Mouse (Mus musculus): ENCODE results near the gene Gcn1l1. TPM values are rescaled to one million over a fixed set of nuclear protein-coding genes. Genes with fewer than 3 reads are reported as not detected.

The Gcn1l1 gene
- polyA plus RNA-seq, 1 experiment from 2014 or later = 62.4 TPM

DNA sequence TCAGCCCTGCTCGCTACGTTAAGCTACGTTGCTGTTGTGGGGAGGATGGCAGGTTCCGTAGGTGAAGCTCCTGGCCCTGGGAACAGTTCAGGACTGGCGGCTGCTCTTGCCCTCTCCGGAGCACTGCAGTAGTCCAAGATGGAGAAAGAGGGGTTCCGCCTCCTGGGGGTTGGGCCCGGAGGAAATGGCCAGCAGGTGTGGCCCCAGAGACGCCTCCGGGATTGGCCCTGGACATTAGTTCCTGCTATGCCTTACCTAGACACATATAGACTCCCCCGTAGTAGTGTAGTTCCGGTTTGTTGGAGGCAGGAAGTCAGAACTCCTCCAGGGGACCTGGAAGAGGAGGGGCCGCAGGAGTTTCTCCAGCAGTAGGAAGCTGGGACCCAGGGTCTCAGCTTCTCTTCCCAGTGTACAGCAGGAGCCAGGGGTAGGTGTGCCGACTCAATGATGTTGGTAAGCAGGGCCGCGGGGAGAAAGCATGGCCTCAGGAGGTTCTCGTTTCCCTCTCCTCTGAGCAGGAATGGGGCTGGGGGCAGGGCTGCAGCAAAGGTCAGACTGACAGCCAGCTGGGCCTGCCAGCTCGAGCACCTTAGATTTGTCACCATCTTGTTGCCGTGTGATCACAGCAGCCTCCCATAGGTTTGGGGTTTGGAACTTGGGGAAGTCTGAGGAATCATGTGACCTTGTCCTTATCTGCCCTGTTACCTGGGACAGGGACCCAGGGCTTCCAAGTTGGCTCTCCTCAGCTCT is 22.2 kb upstream of the Gcn1l1 start:
- Histone ChIP-seq H3K4me2 (ENCODE audit: low read depth, low read length, severe bottlenecking) (no peak overlapping the region), H3K27me3 (ENCODE audit: control insufficient read depth, insufficient read depth, low read length) (no peaks in the 10 kb centered on the region), H3K27ac (ENCODE audit: low read depth, low read length) (no peak overlapping the region), H3K36me3 (ENCODE audit: control insufficient read depth, insufficient read depth, low read length) (no peaks in the 10 kb centered on the region), H3K9me3 (ENCODE audit: control insufficient read depth, low read length) (no peaks in the 10 kb centered on the region), H3K4me1 (replicated peaks; ENCODE audit: control insufficient read depth, insufficient read depth, low read length) (peaks cover 6% of the 10 kb centered on the region; the same call in 1 of the 2 replicates), H3K9ac (ENCODE audit: low read length) (no peak overlapping the region), H3K4me3 (ENCODE audit: low read depth, low read length) (no peak overlapping the region)
- ATAC-seq (replicated peaks; ENCODE audit: low FRiP score) (no peak), DNase-seq (ENCODE audit: low spot score) (no peak)
- WGBS = 68% methylated on average over 19 of the region's 19 CpGs

DNA sequence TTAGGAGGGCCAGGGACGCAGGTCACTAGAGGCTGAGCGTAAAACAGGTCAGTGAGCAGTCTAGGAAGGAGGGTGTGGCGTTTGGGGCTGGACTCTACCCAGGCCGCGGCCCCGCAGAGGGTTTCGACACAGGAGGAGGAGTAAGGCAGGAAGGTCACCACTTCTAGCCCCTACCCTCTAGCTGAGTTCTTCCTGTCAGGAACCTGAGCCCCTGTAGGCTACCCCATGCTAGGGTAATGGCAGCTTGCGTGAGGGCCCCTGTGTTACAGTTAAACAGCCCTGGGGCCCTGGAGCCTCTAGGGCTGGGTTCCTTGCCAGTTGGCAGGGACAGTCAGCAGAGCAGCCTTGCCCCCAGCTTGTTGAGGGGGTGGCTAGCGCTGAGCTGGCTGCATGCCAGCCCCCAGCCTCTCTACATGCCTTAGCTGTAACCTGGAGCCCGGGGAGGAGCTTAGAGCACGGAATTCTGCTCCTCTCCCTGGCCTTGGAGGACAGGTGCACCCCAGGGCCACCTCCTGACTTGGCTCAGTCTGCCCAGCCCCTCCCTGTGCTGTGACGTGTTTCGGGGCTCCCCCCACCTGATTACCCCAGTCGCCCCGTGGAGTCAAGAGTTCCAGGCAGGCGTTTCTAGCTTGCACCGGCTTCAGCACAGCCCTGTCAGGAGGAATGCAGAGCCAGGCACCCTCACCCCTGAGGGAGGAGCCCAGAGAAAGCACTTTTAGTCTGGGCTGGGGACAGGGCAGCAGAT is 21.4 kb upstream of the Gcn1l1 start:
- ATAC-seq (replicated peaks; ENCODE audit: low FRiP score) (no peak), DNase-seq (ENCODE audit: low spot score) (no peak)
- Histone ChIP-seq H3K9ac (ENCODE audit: low read length) (0 out of 2 replicates have a peak overlapping the region, but pooled peaks have one; percentile 3), H3K4me1 (replicated peaks; ENCODE audit: control insufficient read depth, insufficient read depth, low read length) (no peaks in the 10 kb centered on the region; the same call in 1 of the 2 replicates), H3K9me3 (ENCODE audit: control insufficient read depth, low read length) (no peaks in the 10 kb centered on the region), H3K36me3 (ENCODE audit: control insufficient read depth, insufficient read depth, low read length) (no peaks in the 10 kb centered on the region), H3K27ac (ENCODE audit: low read depth, low read length) (no peak overlapping the region), H3K4me3 (ENCODE audit: low read depth, low read length) (no peak overlapping the region), H3K27me3 (ENCODE audit: control insufficient read depth, insufficient read depth, low read length) (no peaks in the 10 kb centered on the region), H3K4me2 (ENCODE audit: low read depth, low read length, severe bottlenecking) (no peak overlapping the region)
- 66% methylated on average over 17 of the region's 17 CpGs for whole genome bisulfite sequencing

DNA sequence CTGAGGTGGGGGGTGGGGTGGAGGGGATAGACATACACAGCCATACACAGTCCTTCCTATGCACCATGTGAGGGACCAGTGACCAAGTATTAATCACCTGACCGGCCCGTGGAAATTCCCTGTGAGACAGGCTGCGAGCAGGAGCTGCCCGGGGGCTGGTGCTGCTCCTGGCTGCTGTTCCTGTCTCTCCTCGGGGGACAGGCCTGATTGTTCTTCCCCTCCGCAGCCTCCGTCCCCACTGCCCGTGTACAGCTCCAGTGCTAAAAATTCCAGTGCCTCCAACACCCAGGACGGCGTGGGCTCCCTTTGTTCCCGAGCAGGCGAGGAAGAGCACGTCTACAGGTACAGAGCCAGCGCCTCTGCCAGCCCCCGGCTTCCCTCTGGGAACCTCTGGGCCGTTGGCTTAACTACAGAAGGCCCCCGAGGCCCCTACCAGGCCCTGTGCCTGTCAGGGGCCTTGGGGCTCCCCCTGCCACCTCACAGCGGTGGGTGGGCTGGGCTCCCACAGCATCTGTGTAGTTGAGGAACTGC is 20.3 kb upstream of the Gcn1l1 start:
- H3K36me3 ChIP-seq (ENCODE audit: control insufficient read depth, insufficient read depth, low read length) = no peaks in the 10 kb centered on the region
- H3K4me3 ChIP-seq (ENCODE audit: low read depth, low read length) = no peak overlapping the region
- no peaks in the 10 kb centered on the region for H3K9me3 ChIP-seq (ENCODE audit: control insufficient read depth, low read length)
- DNase-seq (ENCODE audit: low spot score) (no peak), ATAC-seq (replicated peaks; ENCODE audit: low FRiP score) (no peak)
- H3K27me3 ChIP-seq (ENCODE audit: control insufficient read depth, insufficient read depth, low read length) = no peaks in the 10 kb centered on the region
- H3K9ac ChIP-seq (ENCODE audit: low read length) = no peak overlapping the region
- H3K4me2 ChIP-seq (ENCODE audit: low read depth, low read length, severe bottlenecking) = no peak overlapping the region
- no peak overlapping the region for H3K27ac ChIP-seq (ENCODE audit: low read depth, low read length)
- 51% methylated on average over 18 of the region's 18 CpGs for WGBS
- no peaks in the 10 kb centered on the region; the same call in 1 of the 2 replicates for H3K4me1 ChIP-seq (replicated peaks; ENCODE audit: control insufficient read depth, insufficient read depth, low read length)

DNA sequence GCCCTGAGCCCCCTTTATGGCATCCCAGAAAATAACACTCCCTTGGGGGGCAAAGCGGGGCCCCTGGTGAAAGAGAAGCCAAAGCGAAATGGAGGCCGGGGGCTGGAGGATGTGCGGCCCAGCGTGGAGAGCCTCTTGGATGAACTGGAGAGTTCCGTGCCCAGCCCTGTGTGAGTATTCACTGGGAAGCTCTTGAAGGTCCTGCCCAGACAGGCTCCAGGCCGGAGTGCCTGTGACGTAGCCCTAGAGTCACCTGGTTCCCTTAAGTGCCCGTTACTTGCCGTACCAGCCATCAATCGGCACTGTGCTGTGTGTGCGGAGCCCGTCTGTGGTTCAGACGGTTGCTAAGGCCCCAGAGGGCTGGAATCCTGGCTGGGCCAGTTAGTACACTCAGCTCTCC is 19.4 kb upstream of the Gcn1l1 start:
- Histone ChIP-seq H3K27me3 (ENCODE audit: control insufficient read depth, insufficient read depth, low read length) (no peaks in the 10 kb centered on the region), H3K4me3 (ENCODE audit: low read depth, low read length) (no peak overlapping the region), H3K9ac (ENCODE audit: low read length) (no peak overlapping the region), H3K27ac (ENCODE audit: low read depth, low read length) (no peak overlapping the region), H3K4me1 (replicated peaks; ENCODE audit: control insufficient read depth, insufficient read depth, low read length) (no peaks in the 10 kb centered on the region; the same call in 1 of the 2 replicates), H3K9me3 (ENCODE audit: control insufficient read depth, low read length) (no peaks in the 10 kb centered on the region), H3K36me3 (ENCODE audit: control insufficient read depth, insufficient read depth, low read length) (no peaks in the 10 kb centered on the region), H3K4me2 (ENCODE audit: low read depth, low read length, severe bottlenecking) (no peak overlapping the region)
- WGBS = 92% methylated on average over 14 of the region's 14 CpGs
- DNase-seq (ENCODE audit: low spot score) = no peak
- ATAC-seq (replicated peaks; ENCODE audit: low FRiP score) = no peak

DNA sequence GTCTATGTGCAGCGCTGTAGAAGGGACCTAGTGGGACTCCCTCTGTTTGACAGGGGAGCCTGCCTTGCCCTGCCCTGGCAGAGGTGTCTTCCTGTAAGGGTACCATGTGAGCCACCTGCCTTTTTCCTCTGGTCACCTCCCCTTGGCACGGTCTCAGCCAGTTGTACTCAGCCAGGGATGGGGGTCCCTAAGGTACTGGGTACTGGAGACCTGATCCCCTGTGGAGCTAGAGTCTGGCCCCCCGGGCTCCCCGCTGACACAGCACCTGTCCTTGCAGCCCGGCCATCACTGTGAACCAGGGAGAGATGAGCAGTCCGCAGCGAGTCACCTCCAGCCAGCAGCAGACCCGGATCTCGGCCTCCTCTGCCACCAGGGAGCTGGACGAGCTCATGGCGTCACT is 18.5 kb upstream of the Gcn1l1 start:
- Histone ChIP-seq H3K4me2 (ENCODE audit: low read depth, low read length, severe bottlenecking) (no peak overlapping the region), H3K27ac (ENCODE audit: low read depth, low read length) (no peak overlapping the region), H3K9me3 (ENCODE audit: control insufficient read depth, low read length) (no peaks in the 10 kb centered on the region), H3K9ac (ENCODE audit: low read length) (no peak overlapping the region), H3K36me3 (ENCODE audit: control insufficient read depth, insufficient read depth, low read length) (no peaks in the 10 kb centered on the region), H3K27me3 (ENCODE audit: control insufficient read depth, insufficient read depth, low read length) (no peaks in the 10 kb centered on the region), H3K4me1 (replicated peaks; ENCODE audit: control insufficient read depth, insufficient read depth, low read length) (no peaks in the 10 kb centered on the region; the same call in 1 of the 2 replicates), H3K4me3 (ENCODE audit: low read depth, low read length) (no peak overlapping the region)
- ATAC-seq (replicated peaks; ENCODE audit: low FRiP score) (no peak), DNase-seq (ENCODE audit: low spot score) (no peak)
- WGBS = 59% methylated on average over 11 of the region's 11 CpGs

DNA sequence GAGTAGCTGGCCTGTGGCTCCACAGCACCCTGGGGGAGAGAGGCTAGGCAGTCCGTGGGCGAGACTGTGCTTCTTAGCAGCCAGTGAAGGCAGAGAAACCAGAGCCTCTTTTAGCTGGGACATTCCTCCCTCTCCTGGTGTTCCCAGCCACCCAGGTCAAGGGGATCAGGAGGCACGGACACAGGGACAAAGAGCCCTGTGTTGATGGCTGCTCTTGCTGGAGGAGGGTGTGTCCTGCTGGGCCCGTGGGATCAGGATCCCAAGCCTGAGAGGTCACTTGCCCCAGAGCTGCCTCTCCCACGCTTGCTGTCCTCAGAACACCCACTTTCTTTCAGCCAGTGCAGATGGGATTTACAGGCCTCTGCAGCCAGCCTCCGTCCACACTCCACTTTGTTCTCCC is 18.0 kb upstream of the Gcn1l1 start:
- H3K9ac ChIP-seq (ENCODE audit: low read length) = no peak overlapping the region
- ATAC-seq (replicated peaks; ENCODE audit: low FRiP score) = no peak

DNA sequence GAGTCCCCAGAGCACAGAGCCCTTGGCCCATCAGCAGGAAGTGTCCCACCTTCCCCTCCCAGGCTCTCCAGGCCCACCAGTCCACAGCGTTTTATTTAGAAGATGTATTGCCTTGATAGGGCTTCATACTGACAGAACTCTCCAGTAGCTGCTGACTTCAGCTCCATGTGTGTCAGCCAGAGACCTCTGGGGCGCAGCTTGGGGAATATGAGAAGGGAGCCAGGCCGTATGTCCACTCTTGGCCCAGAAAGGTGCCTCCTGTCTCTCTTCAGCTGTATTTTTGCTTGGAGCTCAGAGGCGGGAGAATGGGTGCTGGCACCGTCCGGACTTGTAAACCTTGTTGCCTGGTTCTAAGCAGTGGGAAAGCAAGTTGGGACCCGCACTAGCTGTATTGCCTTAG is 17.6 kb upstream of the Gcn1l1 start:
- Histone ChIP-seq H3K4me3 (ENCODE audit: low read depth, low read length) (no peak overlapping the region), H3K27ac (ENCODE audit: low read depth, low read length) (no peak overlapping the region), H3K27me3 (ENCODE audit: control insufficient read depth, insufficient read depth, low read length) (no peaks in the 10 kb centered on the region), H3K4me1 (replicated peaks; ENCODE audit: control insufficient read depth, insufficient read depth, low read length) (no peaks in the 10 kb centered on the region; the same call in 1 of the 2 replicates), H3K36me3 (ENCODE audit: control insufficient read depth, insufficient read depth, low read length) (no peaks in the 10 kb centered on the region), H3K9ac (ENCODE audit: low read length) (no peak overlapping the region), H3K9me3 (ENCODE audit: control insufficient read depth, low read length) (no peaks in the 10 kb centered on the region), H3K4me2 (ENCODE audit: low read depth, low read length, severe bottlenecking) (no peak overlapping the region)
- 82% methylated on average over 7 of the region's 7 CpGs for WGBS
- DNase-seq (ENCODE audit: low spot score) (no peak), ATAC-seq (replicated peaks; ENCODE audit: low FRiP score) (no peak)

More for the DNA sequence above, 18.0 kb upstream of the Gcn1l1 start:
- WGBS = 33% methylated on average over 6 of the region's 6 CpGs
- H3K36me3 ChIP-seq (ENCODE audit: control insufficient read depth, insufficient read depth, low read length) = no peaks in the 10 kb centered on the region
- no peak for DNase-seq (ENCODE audit: low spot score)
- no peak overlapping the region for H3K4me2 ChIP-seq (ENCODE audit: low read depth, low read length, severe bottlenecking)
- H3K9me3 ChIP-seq (ENCODE audit: control insufficient read depth, low read length) = no peaks in the 10 kb centered on the region
- H3K4me1 ChIP-seq (replicated peaks; ENCODE audit: control insufficient read depth, insufficient read depth, low read length) = no peaks in the 10 kb centered on the region; the same call in 1 of the 2 replicates
- no peaks in the 10 kb centered on the region for H3K27me3 ChIP-seq (ENCODE audit: control insufficient read depth, insufficient read depth, low read length)
- H3K4me3 ChIP-seq (ENCODE audit: low read depth, low read length) = no peak overlapping the region
- no peak overlapping the region for H3K27ac ChIP-seq (ENCODE audit: low read depth, low read length)

DNA sequence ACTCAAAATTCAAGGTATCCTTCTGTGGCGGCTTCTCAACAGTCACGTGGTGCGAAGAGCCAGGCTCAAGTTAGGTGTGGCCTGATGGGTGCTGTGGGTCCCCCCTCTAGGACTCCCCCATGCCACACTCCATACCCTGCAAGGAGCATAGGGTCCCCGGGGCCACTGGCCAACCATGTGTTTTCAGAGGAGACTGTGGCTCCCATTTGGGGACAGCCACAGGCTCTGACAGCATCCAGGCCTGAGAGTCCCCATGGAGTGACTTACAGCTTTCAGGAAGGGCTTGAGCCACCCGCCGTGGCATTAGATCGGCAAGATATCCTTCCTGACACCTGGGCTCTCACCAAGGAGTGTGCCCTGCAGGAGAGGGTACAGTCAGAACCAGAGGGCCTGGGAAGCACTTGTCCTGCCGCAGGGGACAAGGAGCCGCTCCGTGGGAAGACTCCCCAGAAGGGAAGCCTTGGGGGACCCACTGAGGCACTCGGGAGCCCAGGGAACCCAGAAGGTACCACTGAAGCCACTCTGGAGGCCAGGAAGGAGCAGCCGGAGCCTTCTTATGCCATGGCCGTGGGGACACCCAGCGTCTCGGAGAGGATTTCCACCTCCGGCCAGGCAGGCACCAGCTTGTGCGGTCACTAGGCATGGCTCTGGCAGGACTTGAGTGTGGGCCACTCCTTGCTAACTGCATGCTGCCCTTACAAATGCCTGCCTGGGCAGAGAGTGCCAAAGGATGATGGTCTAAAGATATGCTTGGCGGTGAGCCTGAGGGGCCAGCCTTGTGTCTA is 16.4 kb upstream of the Gcn1l1 start:
- H3K27ac ChIP-seq (ENCODE audit: low read depth, low read length) = no peak overlapping the region
- DNase-seq (ENCODE audit: low spot score) (no peak), ATAC-seq (replicated peaks; ENCODE audit: low FRiP score) (no peak)
- WGBS = 92% methylated on average over 18 of the region's 18 CpGs
- no peaks in the 10 kb centered on the region; the same call in 1 of the 2 replicates for H3K4me1 ChIP-seq (replicated peaks; ENCODE audit: control insufficient read depth, insufficient read depth, low read length)
- no peaks in the 10 kb centered on the region for H3K9me3 ChIP-seq (ENCODE audit: control insufficient read depth, low read length)
- no peaks in the 10 kb centered on the region for H3K27me3 ChIP-seq (ENCODE audit: control insufficient read depth, insufficient read depth, low read length)
- no peaks in the 10 kb centered on the region for H3K36me3 ChIP-seq (ENCODE audit: control insufficient read depth, insufficient read depth, low read length)
- no peak overlapping the region for H3K4me2 ChIP-seq (ENCODE audit: low read depth, low read length, severe bottlenecking)
- no peak overlapping the region for H3K4me3 ChIP-seq (ENCODE audit: low read depth, low read length)
- no peak overlapping the region for H3K9ac ChIP-seq (ENCODE audit: low read length)

Measured in forebrain, embryonic 11.5 days (tissue).